Mouse (Mus musculus) ES-Bruce4 (cell line): Measurements from ENCODE around the gene Gmps.

Experiments
- CTCF ChIP-seq: IDR thresholded peaks from one replicate; pipeline ENCODE4 v1.8.1; 2011; ENCODE audit warnings: low read depth, low read length
- POLR2A ChIP-seq: IDR thresholded peaks from one replicate; pipeline ENCODE4 v1.8.1; 2011; ENCODE audit warnings: low read length; ENCODE audit not compliant: insufficient read depth

- TF ChIP-seq CTCF, result no peak
- no peak for TF ChIP-seq POLR2A
Observed at GRCm38 (mm10) chr3:64038136-64038841, 62.4 kb downstream of the Gmps start.
